Mouse (Mus musculus): ENCODE measurements at regions not wholly inside any gene's neighbourhood (a gene's known extent, or its start where the extent isn't known, plus 50 kb on each side); places are given as distances from the start of the nearest gene placed in this dataset.

- TF ChIP-seq CTCF (IDR thresholded peaks at IDR 0.05; ENCODE audit: low read depth) (no peak), EP300 (optimal IDR thresholded peaks at IDR 0.05) (no peak)
Observed at GRCm38 (mm10) chr19:15647313-15647712, 299.8 kb downstream of the Psat1 start.

Measured in stomach, postnatal 0 days (tissue).